Mouse (Mus musculus): ENCODE results near the gene Btf3l4.

DNA sequence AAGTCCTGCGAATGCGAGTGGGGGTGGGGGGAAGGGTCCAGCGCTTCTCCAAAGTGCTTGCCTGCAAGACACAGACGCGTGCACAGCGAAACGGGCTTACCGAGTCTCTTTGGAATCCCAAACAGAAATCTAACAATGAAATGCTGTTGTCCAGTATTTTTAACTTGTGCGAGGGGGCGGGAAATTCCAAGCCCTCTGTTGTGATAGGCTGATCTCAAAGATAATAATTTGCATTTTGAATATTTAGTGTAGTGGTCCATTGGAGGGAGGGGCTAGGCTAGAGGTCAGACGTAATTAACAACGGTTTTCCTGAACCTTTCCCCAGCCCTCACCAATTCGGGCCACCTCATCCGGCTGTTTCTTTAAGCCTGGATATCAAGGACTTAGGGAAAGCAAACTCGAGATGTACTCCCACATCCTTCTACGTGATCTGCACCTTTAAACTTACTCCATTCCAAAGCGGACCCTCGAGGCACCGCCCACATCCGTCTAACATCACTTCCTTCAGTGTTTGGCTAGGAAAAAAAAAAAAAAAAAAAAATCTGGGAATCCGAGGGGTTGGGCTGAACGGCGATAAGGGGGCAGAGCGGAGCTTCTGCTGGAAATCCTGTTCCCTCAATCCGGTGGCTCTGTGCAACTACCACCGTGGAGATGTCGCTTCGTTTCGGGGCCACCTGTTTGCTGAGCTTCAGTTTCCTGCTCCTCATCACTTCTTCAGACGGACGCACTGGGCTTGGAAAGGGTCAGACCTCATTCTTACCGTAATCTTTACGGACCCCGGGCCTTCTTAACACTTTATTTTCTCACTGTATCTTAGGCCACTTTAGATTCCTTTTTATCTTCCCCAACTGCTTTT lies 929 bp upstream of the Btf3l4 start, which contains the start of gene Txndc12:
- TF ChIP-seq CTCF (IDR thresholded peaks at IDR 0.05; ENCODE audit: low read depth), result no peak
- TF ChIP-seq EP300 (IDR thresholded peaks at IDR 0.05; ENCODE audit: low read depth), result peak; percentile 2; the same call in 1 of the 2 replicates

Measured in liver, embryonic 14.5 days (tissue).